35 mouse cellular contexts compared by ENCODE assay signal in genomic region chr19:42293216-42293615, GRCm38 (mm10). TPM values are rescaled to one million over a fixed set of nuclear protein-coding genes. Genes with fewer than 3 reads are reported as not detected.
DNase-seq lines count a peak whose midpoint lies in the region; ATAC-seq and TF ChIP-seq lines count a peak whose summit lies in the region.
"Had no signal": no experiment of that assay in that cellular context is flagged by ENCODE, and none has a peak within 500 bp of the region (broad histone marks: within the 10 kb centered on the region; RNA-seq: fewer than 3 reads in every experiment).

No protein-coding gene starts in this region.

- no peaks in the 10 kb centered on the region for H3K27me3 ChIP-seq in forebrain, embryonic 16.5 days (replicated peaks; ENCODE audit: control insufficient read depth, insufficient read depth, low read length)
- no peaks in the 10 kb centered on the region for H3K27me3 ChIP-seq in forebrain, postnatal 0 days (ENCODE audit: insufficient read depth, low read length)
- H3K27me3 ChIP-seq in midbrain, embryonic 16.5 days (ENCODE audit: control insufficient read depth, insufficient read depth, low read depth, low read length) = no peaks in the 10 kb centered on the region
- H3K27me3 ChIP-seq in midbrain, embryonic 15.5 days (replicated peaks) = no peaks in the 10 kb centered on the region
- H3K27me3 ChIP-seq in embryonic facial prominence, embryonic 10.5 days (replicated peaks; ENCODE audit: low read depth, poor library complexity, severe bottlenecking) = no peaks in the 10 kb centered on the region
- H3K27me3 ChIP-seq: embryonic facial prominence, embryonic 13.5 days; forebrain, embryonic 13.5 days; limb, embryonic 12.5 days; neural tube, embryonic 12.5 days; stomach, embryonic 15.5 days had no signal

- H3K4me2 ChIP-seq in forebrain, embryonic 16.5 days (ENCODE audit: low read length) = no peak overlapping the region
- no peak overlapping the region for H3K4me2 ChIP-seq in forebrain, postnatal 0 days (ENCODE audit: low read depth)
- no peak overlapping the region for H3K4me2 ChIP-seq in midbrain, embryonic 16.5 days (ENCODE audit: low read length)
- H3K4me2 ChIP-seq in midbrain, embryonic 15.5 days = no peak overlapping the region
- H3K4me2 ChIP-seq: embryonic facial prominence, embryonic 13.5 days; forebrain, embryonic 13.5 days; limb, embryonic 12.5 days; liver, embryonic 15.5 days; lung, embryonic 14.5 days; neural tube, embryonic 12.5 days; stomach, embryonic 15.5 days had no signal

- H3K9me3 ChIP-seq in forebrain, embryonic 16.5 days (ENCODE audit: control insufficient read depth, low read length) = no peaks in the 10 kb centered on the region
- no peaks in the 10 kb centered on the region for H3K9me3 ChIP-seq in forebrain, postnatal 0 days (ENCODE audit: low read length)
- no peaks in the 10 kb centered on the region for H3K9me3 ChIP-seq in midbrain, embryonic 16.5 days (replicated peaks; ENCODE audit: control insufficient read depth, low read length, poor library complexity, severe bottlenecking)
- H3K9me3 ChIP-seq in midbrain, embryonic 15.5 days = no peaks in the 10 kb centered on the region
- H3K9me3 ChIP-seq in embryonic facial prominence, embryonic 10.5 days = no peaks in the 10 kb centered on the region
- H3K9me3 ChIP-seq: embryonic facial prominence, embryonic 13.5 days; forebrain, embryonic 13.5 days; heart, embryonic 10.5 days; limb, embryonic 12.5 days; liver, embryonic 15.5 days; neural tube, embryonic 12.5 days; stomach, embryonic 15.5 days had no signal

- H3K27ac ChIP-seq in forebrain, embryonic 16.5 days (ENCODE audit: low read length) = peak overlapping the region; percentile 23; the same call in 1 of the 2 replicates
- H3K27ac ChIP-seq in forebrain, postnatal 0 days (ENCODE audit: low read depth, low read length) = no peak overlapping the region
- peak overlapping the region; percentile 74; the same call in 1 of the 2 replicates for H3K27ac ChIP-seq in layer of hippocampus, adult 2 months
- no peak overlapping the region for H3K27ac ChIP-seq in midbrain, embryonic 16.5 days (ENCODE audit: low read length)
- no peak overlapping the region for H3K27ac ChIP-seq in midbrain, embryonic 15.5 days
- peak overlapping the region; percentile 19 for H3K27ac ChIP-seq in embryonic facial prominence, embryonic 10.5 days (replicated peaks)
- H3K27ac ChIP-seq: embryonic facial prominence, embryonic 13.5 days; forebrain, embryonic 13.5 days; heart, embryonic 10.5 days; kidney, postnatal 0 days; limb, embryonic 12.5 days; liver, embryonic 15.5 days; neural tube, embryonic 12.5 days; stomach, embryonic 15.5 days had no signal

- H3K9ac ChIP-seq in forebrain, embryonic 16.5 days (replicated peaks; ENCODE audit: low read depth, low read length) = no peak overlapping the region
- H3K9ac ChIP-seq in forebrain, postnatal 0 days = no peak overlapping the region
- no peak overlapping the region for H3K9ac ChIP-seq in midbrain, embryonic 16.5 days (ENCODE audit: low read depth, low read length)
- H3K9ac ChIP-seq in midbrain, embryonic 15.5 days = no peak overlapping the region
- H3K9ac ChIP-seq: embryonic facial prominence, embryonic 13.5 days; forebrain, embryonic 13.5 days; limb, embryonic 12.5 days; liver, embryonic 15.5 days; lung, embryonic 14.5 days; neural tube, embryonic 12.5 days; stomach, embryonic 15.5 days had no signal

- no peak for TF ChIP-seq CTCF in forebrain, postnatal 0 days (IDR thresholded peaks at IDR 0.05; ENCODE audit: low read depth)
- TF ChIP-seq CTCF in layer of hippocampus, adult 2 months (conservative IDR thresholded peaks at IDR 0.05) = no peak

- peaks cover 34% of the 10 kb centered on the region for H3K4me1 ChIP-seq in forebrain, embryonic 16.5 days (replicated peaks; ENCODE audit: control insufficient read depth, insufficient read depth, low read length)
- peaks cover 7% of the 10 kb centered on the region; the same call in 1 of the 2 replicates for H3K4me1 ChIP-seq in forebrain, postnatal 0 days (ENCODE audit: insufficient read depth)
- peaks cover 10% of the 10 kb centered on the region; the same call in 1 of the 2 replicates for H3K4me1 ChIP-seq in midbrain, embryonic 16.5 days (ENCODE audit: control insufficient read depth, insufficient read depth, low read length)
- peaks cover 18% of the 10 kb centered on the region for H3K4me1 ChIP-seq in midbrain, embryonic 15.5 days
- H3K4me1 ChIP-seq in embryonic facial prominence, embryonic 10.5 days = peaks cover 35% of the 10 kb centered on the region
- H3K4me1 ChIP-seq: liver, embryonic 15.5 days; stomach, embryonic 15.5 days had no signal

- 70% methylated on average over 6 of the region's 6 CpGs for WGBS in forebrain, embryonic 16.5 days
- 46% methylated on average over 6 of the region's 6 CpGs for WGBS in forebrain, postnatal 0 days
- WGBS in midbrain, embryonic 16.5 days = 67% methylated on average over 6 of the region's 6 CpGs
- WGBS in midbrain, embryonic 15.5 days = 51% methylated on average over 6 of the region's 6 CpGs
- 77% methylated on average over 6 of the region's 6 CpGs for WGBS in embryonic facial prominence, embryonic 10.5 days

- H3K36me3 ChIP-seq in forebrain, embryonic 16.5 days (ENCODE audit: control insufficient read depth, insufficient read depth) = no peaks in the 10 kb centered on the region
- H3K36me3 ChIP-seq in forebrain, postnatal 0 days (ENCODE audit: insufficient read depth) = no peaks in the 10 kb centered on the region
- no peaks in the 10 kb centered on the region for H3K36me3 ChIP-seq in midbrain, embryonic 16.5 days (ENCODE audit: control insufficient read depth, insufficient read depth, low read length)
- H3K36me3 ChIP-seq in midbrain, embryonic 15.5 days (replicated peaks) = no peaks in the 10 kb centered on the region
- H3K36me3 ChIP-seq in embryonic facial prominence, embryonic 10.5 days (replicated peaks) = no peaks in the 10 kb centered on the region
- H3K36me3 ChIP-seq: embryonic facial prominence, embryonic 13.5 days; heart, embryonic 10.5 days; limb, embryonic 12.5 days; liver, embryonic 15.5 days; neural tube, embryonic 12.5 days; stomach, embryonic 15.5 days had no signal

- peak; percentile 14; the same call in 1 of the 2 replicates for ATAC-seq in forebrain, embryonic 16.5 days
- no peak for ATAC-seq in forebrain, postnatal 0 days
- ATAC-seq in midbrain, embryonic 16.5 days = 0 out of 2 replicates have a peak, but pooled peaks have one; percentile 40
- ATAC-seq in midbrain, embryonic 15.5 days (replicated peaks) = no peak
- ATAC-seq: forebrain, embryonic 13.5 days; intestine, embryonic 16.5 days; Patski had no signal

- DNase-seq in forebrain, postnatal 0 days = no peak
- no peak for DNase-seq in layer of hippocampus, adult 2 months (ENCODE audit: low spot score in 2 of 2)
- no peak for DNase-seq in layer of hippocampus, adult 18-20 months (ENCODE audit: low spot score in 2 of 2)
- DNase-seq in embryonic facial prominence, embryonic 10.5 days (ENCODE audit: low spot score) = no peak
- no peak for DNase-seq in heart, adult 8-10 months (ENCODE audit: low spot score)
- DNase-seq: adrenal gland, postnatal 10 days; cerebellum, adult 11-12 months; cerebellum, adult 9-11 months; embryo, embryonic 11 days; gastrocnemius, postnatal 14 days; heart, postnatal 36 days; kidney, adult 8-10 months; kidney, postnatal 4 days; layer of hippocampus, adult 9-11 months; lung, embryonic 14.5 days; lung, postnatal 14 days; right cerebral cortex, postnatal 25 days; thymus, postnatal 14 days had no signal

- H3K4me3 ChIP-seq in forebrain, embryonic 16.5 days (replicated peaks; ENCODE audit: low read length) = no peak overlapping the region
- H3K4me3 ChIP-seq in forebrain, postnatal 0 days (ENCODE audit: low read depth, low read length) = no peak overlapping the region
- no peak overlapping the region for H3K4me3 ChIP-seq in layer of hippocampus, adult 2 months
- H3K4me3 ChIP-seq in midbrain, embryonic 16.5 days (ENCODE audit: low read depth, low read length) = no peak overlapping the region
- H3K4me3 ChIP-seq in midbrain, embryonic 15.5 days = no peak overlapping the region
- H3K4me3 ChIP-seq in embryonic facial prominence, embryonic 10.5 days = no peak overlapping the region
- H3K4me3 ChIP-seq: embryonic facial prominence, embryonic 13.5 days; erythroblast, embryonic 14.5 days; forebrain, embryonic 13.5 days; heart, embryonic 10.5 days; limb, embryonic 12.5 days; liver, embryonic 15.5 days; myocyte; neural tube, embryonic 12.5 days; stomach, embryonic 15.5 days had no signal

RNA-seq across cellular contexts. Expression of gene Golga7b, which starts 45.8 kb away (rescaled TPM):
- 29.5 and 41.0 TPM in 2 replicates for polyA plus RNA-seq in forebrain, embryonic 16.5 days (2015; fragmentation: Nextera tagmentation; extraction: Ambion mirVana)
- 79.1 and 90.1 TPM in 2 replicates for total RNA-seq in forebrain, postnatal 0 days (2014; rRNA removed)
- polyA plus RNA-seq in forebrain, postnatal 0 days (2015; fragmentation: Nextera tagmentation; extraction: Ambion mirVana) = 44.7 and 61.4 TPM in 2 replicates
- 10 to 100 TPM; 61.3 to 64.6 TPM for total RNA-seq in layer of hippocampus, adult 2 months (2021)
- 10 to 100 TPM; 64.3 to 64.4 TPM for total RNA-seq in layer of hippocampus, adult 18-20 months (2021)
- polyA plus RNA-seq in midbrain, embryonic 16.5 days (2015; fragmentation: Nextera tagmentation; extraction: Ambion mirVana) = 61.4 and 72.2 TPM in 2 replicates
- polyA plus RNA-seq in midbrain, embryonic 15.5 days (2015; fragmentation: Nextera tagmentation; extraction: Ambion mirVana) = 62.7 and 65.5 TPM in 2 replicates
- 0.58 and 1.2 TPM in 2 replicates for polyA plus RNA-seq in embryonic facial prominence, embryonic 10.5 days (2016; fragmentation: Nextera tagmentation; extraction: Ambion mirVana)
- total RNA-seq in heart, adult 8-10 months (2022) = 1 to 10 TPM in 1 of 4 experiments, under 1 TPM in 3; 0.46 to 1.0 (median 0.75) TPM
- total RNA-seq: granulocyte monocyte progenitor cell, adult 5-6 weeks; liver, adult 2 months had no signal
- polyA plus RNA-seq: erythroblast, embryonic 14.5 days; kidney, postnatal 0 days; liver, adult 2 months; liver, embryonic 15.5 days; lung, embryonic 14.5 days had no signal

Comparison
In these comparisons a context has a peak if more than half of its experiments do, and no peak if none do; other contexts are left out.
1. ATAC-seq: peak in forebrain, embryonic 16.5 days (single experiment) and midbrain, embryonic 16.5 days (single experiment); none in forebrain, postnatal 0 days (single experiment) and midbrain, embryonic 15.5 days (single experiment).
2. H3K27ac ChIP-seq: peak in forebrain, embryonic 16.5 days (single experiment), layer of hippocampus, adult 2 months (single experiment) and embryonic facial prominence, embryonic 10.5 days (single experiment); none in forebrain, postnatal 0 days (single experiment), midbrain, embryonic 16.5 days (single experiment) and midbrain, embryonic 15.5 days (single experiment).
3. RNA of gene Golga7b, which starts 45.8 kb away (polyA plus RNA-seq): 61.4 to 72.2 TPM in midbrain, embryonic 16.5 days, 62.7 to 65.5 TPM in midbrain, embryonic 15.5 days, 44.7 to 61.4 TPM in forebrain, postnatal 0 days and 29.5 to 41.0 TPM in forebrain, embryonic 16.5 days; 0.58 to 1.2 TPM in embryonic facial prominence, embryonic 10.5 days; every median in the first group is over 10 times any median in the second.